Mouse (Mus musculus): ENCODE data around the gene Polr2g.

GRCm38 (mm10) chr19:8774086-8774835 lies 24.1 kb downstream of the Polr2g start, which contains the start of gene Tmem179b:
- no peak for TF ChIP-seq CTCF (IDR thresholded peaks at IDR 0.05; ENCODE audit: borderline replicate concordance, insufficient read depth, low read length)
- peak; percentile 95 for TF ChIP-seq POLR2A (IDR thresholded peaks at IDR 0.05; ENCODE audit: low read depth, low read length)
